Mouse (Mus musculus) gastrocnemius, adult 2 months (tissue): Measurements from ENCODE around the gene Ces1c. TPM values are rescaled to one million over a fixed set of nuclear protein-coding genes. Genes with fewer than 3 reads are reported as not detected.

ENCODE experiments used
- DNase-seq: peaks from one replicate; pipeline ENCODE4 v3.0.0; 2022
- H3K27ac ChIP-seq: fragments of 200-600 bp; 2 replicates; pipeline ENCODE4 v1.8.1; 2022; ENCODE audit warnings: mild to moderate bottlenecking
- H3K4me3 ChIP-seq: fragments of 200-600 bp; 2 replicates; pipeline ENCODE4 v1.8.1; 2022; ENCODE audit warnings: mild to moderate bottlenecking, moderate library complexity
- CTCF ChIP-seq: fragments of 200-600 bp; IDR thresholded peaks from 2 replicates; pipeline ENCODE4 v1.8.1; 2022; ENCODE audit warnings: antibody characterized with exemption, mild to moderate bottlenecking, moderate library complexity
- intact Hi-C: fragments of 180-260 bp; cut with DNase I; formaldehyde crosslinking; loops from one replicate; pipeline ENCODE4 v1.15.1; 2025
- long read RNA-seq, 2 experiments: library from polyadenylated mRNA; stranded (forward); transcript quantifications; one replicate each; pipeline ENCODE4 v2.0.0; 2021
- total RNA-seq, 2 experiments: library from RNA; stranded (reverse); gene quantifications; 2 replicates each; pipeline ENCODE4 v1.2.3; 2021

Ces1c gene
- total RNA-seq = not detected
- long read RNA-seq, experiment 1 = 0 reads
- long read RNA-seq, experiment 2 = 0 reads

- TF ChIP-seq CTCF = no peak
- Histone ChIP-seq H3K4me3 (no peak within 1 kb of the TSS), H3K27ac (no peak within 1 kb of the TSS)
- no peak for DNase-seq
- intact Hi-C loops = no loop called here
Measured at GRCm38 (mm10) chr8:93131233-93131980, at the start of gene Ces1c. TSS of gene Ces1c (minus strand) at chr8:93131283.

GRCm38 (mm10) chr8:93180581-93181129 is 49.6 kb upstream of the Ces1c start:
- no peak for DNase-seq
- intact Hi-C loops = no loop called here
- Histone ChIP-seq H3K27ac (no peak overlapping the region; the same call in 1 of the 2 replicates), H3K4me3 (no peak overlapping the region)
- no peak for TF ChIP-seq CTCF

GRCm38 (mm10) chr8:93176593-93176992 is 45.5 kb upstream of the Ces1c start:
- TF ChIP-seq CTCF = no peak
- no peak for DNase-seq
- Histone ChIP-seq H3K27ac (no peak overlapping the region), H3K4me3 (no peak overlapping the region)
- intact Hi-C loops = no loop called here

DNA sequence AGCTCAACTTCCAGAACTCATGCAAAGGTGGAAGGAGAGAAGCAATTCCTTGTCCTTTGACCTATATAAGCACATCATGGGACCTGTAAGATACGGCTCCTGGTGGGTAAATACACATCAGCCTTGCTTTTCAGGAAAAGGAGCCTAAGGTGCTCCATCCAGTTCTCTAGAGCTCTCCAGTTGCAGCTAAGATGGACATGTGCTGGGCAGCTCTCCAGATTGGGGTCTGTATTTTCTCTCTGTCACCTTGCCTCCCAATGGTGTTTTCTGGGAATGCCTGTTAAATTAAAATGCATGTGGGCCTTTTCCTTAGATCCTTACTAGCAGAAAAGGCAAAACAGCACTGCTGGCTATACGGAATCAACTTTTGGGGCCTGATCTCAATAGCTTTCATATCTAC is 43.5 kb upstream of the Ces1c start:
- no peak overlapping the region for H3K27ac ChIP-seq
- H3K4me3 ChIP-seq = no peak overlapping the region
- intact Hi-C loops = no loop called here
- no peak for DNase-seq
- no peak for TF ChIP-seq CTCF

DNA sequence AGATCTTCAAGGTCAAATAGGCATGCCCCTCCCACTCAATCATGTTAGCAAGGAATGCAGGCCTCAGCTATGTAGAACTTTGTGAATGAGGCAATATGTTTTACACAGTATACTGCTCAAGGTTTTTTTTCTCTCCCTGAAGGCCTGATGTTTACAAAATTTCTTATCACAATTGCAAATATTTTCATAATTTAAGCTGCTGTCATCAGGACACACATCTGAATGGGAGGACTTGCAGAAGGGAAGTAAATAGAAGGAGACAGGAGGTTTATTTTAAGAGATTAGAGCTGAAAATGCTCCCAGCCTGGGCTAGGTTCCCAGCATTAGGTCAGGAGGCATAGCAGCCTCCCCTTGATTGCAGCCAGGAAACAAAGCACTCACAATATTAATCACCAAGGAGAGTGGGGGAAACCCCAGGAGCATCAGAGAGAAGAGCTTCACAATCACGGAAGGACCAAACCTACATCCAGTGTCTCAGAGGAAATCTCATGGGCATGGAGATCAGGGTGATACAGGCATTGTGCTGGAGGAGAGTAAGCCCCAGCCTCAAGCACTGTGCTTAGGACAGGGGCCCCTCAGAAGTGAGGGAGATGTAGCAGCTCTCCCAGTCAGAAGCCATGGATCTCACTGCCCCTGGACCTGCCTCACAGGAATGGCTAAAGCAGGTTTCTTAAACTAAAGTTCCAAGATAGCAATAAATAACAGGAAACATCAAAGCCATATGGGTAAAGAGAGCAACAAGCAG is 40.9 kb upstream of the Ces1c start:
- no peak for TF ChIP-seq CTCF
- Histone ChIP-seq H3K27ac (no peak overlapping the region), H3K4me3 (no peak overlapping the region)
- DNase-seq = peak; percentile 60
- intact Hi-C loops = no loop called here

DNA sequence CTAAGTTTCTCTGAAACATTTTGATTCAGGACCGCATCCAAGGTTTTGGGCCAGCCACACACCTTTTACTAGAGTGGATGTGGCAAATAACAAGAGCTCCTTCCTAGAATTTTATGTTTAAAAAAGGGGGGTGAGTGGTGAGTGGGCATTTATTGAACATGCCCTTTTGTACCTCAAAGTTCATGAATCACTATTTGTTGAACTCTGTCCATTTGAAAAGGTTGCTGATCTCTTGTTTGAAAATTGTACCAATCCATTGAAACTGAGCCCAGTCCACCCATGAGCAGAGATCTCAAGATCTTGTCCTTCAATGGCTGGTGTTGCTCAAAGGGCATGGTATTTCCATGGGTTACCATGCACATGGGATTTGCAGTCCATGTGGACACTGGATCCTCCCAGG is 32.3 kb upstream of the Ces1c start:
- Histone ChIP-seq H3K27ac (no peak overlapping the region), H3K4me3 (no peak overlapping the region)
- intact Hi-C loops = no loop called here
- no peak for DNase-seq
- TF ChIP-seq CTCF = no peak

- DNase-seq = no peak
Measured at GRCm38 (mm10) chr8:93151401-93151800, 20.3 kb upstream of the Ces1c start.

GRCm38 (mm10) chr8:93147331-93147730 is 16.2 kb upstream of the Ces1c start:
- TF ChIP-seq CTCF = no peak
- no peak for DNase-seq
- intact Hi-C loops = no loop called here
- Histone ChIP-seq H3K4me3 (no peak overlapping the region), H3K27ac (no peak overlapping the region)

More at GRCm38 (mm10) chr8:93151401-93151800, 20.3 kb upstream of the Ces1c start:
- H3K4me3 ChIP-seq = no peak overlapping the region
- no peak for TF ChIP-seq CTCF
- intact Hi-C loops = no loop called here
- H3K27ac ChIP-seq = no peak overlapping the region

GRCm38 (mm10) chr8:93140696-93141095 is 9.6 kb upstream of the Ces1c start:
- TF ChIP-seq CTCF = peak; percentile 62
- intact Hi-C loops = no loop called here
- Histone ChIP-seq H3K27ac (no peak overlapping the region), H3K4me3 (no peak overlapping the region)
- peak; percentile 20 for DNase-seq

GRCm38 (mm10) chr8:93132196-93132595 is 1.1 kb upstream of the Ces1c start:
- no peak for DNase-seq
- no peak overlapping the region for H3K4me3 ChIP-seq
- TF ChIP-seq CTCF = peak; percentile 24; the same call in 1 of the 2 replicates
- intact Hi-C loops = no loop called here
- H3K27ac ChIP-seq = no peak overlapping the region

DNA sequence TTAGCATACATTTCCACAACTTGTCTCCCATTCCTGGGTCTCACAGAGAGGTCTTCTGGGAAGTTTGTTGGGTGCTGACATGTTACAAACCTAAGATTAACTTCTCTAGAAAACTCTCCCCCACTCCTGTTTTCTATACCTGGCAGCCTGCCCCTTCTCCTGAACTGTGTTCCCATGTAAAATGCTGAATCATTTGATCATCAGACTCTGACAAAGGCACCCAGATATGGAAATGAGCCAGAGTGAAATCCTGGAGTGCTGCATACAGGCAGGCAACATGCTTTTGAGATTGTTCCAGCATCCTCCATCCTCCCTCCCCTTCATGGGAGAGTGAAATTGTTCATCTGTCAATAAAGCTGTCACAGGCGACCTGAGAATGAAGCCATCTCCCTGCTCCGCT is 4.6 kb downstream of the Ces1c start:
- TF ChIP-seq CTCF = no peak
- Histone ChIP-seq H3K4me3 (no peak overlapping the region), H3K27ac (no peak overlapping the region)
- no peak for DNase-seq
- intact Hi-C loops = no loop called here

DNA sequence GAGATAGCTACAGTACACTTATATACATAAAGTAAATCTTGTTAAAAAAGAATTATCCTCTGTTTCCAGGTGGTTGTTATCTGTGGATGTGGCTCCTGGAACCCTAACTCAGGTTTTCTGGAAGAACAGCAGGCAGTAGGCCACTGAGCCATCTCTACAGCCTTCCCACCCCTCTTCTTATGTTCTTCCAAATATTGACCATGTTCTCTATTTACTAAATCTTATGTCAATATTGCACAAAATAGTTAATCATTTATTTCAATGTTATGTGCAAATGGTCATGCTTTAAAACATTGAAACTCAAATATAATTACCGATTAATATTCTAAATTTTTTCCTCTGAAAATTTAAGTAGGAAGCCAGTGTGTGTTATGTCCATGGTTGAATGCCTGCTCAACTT is 9.1 kb downstream of the Ces1c start:
- no peak overlapping the region for H3K27ac ChIP-seq
- TF ChIP-seq CTCF = no peak
- no peak overlapping the region for H3K4me3 ChIP-seq
- no peak for DNase-seq
- intact Hi-C loops = no loop called here

GRCm38 (mm10) chr8:93095376-93095775 is 35.7 kb downstream of the Ces1c start:
- intact Hi-C loops = loop anchor here (1.0 kb wide), 1 partner anchor 84 kb away; no protein-coding TSS in a partner anchor
- Histone ChIP-seq H3K27ac (no peak overlapping the region), H3K4me3 (no peak overlapping the region)
- peak; percentile 16 for DNase-seq
- TF ChIP-seq CTCF = peak; percentile 57
